Mouse (Mus musculus) brain, embryonic 14.5 days (tissue): ENCODE measurements around the gene Itih2.

Source experiments
- CTCF ChIP-seq: fragments of 200-500 bp; IDR thresholded peaks from 2 replicates; pipeline ENCODE4 v1.5.1; 2012; ENCODE audit warnings: inconsistent platforms, mild to moderate bottlenecking, moderate library complexity, borderline replicate concordance; ENCODE audit not compliant: insufficient read depth, insufficient read length; ENCODE audit errors: extremely low read depth
- POLR2A ChIP-seq: fragments of 200-500 bp; IDR thresholded peaks from 2 replicates; pipeline ENCODE4 v1.6.1; 2012; ENCODE audit warnings: mild to moderate bottlenecking, inconsistent platforms, borderline replicate concordance; ENCODE audit not compliant: poor library complexity, insufficient read depth, insufficient read length, severe bottlenecking; ENCODE audit errors: extremely low read depth

DNA sequence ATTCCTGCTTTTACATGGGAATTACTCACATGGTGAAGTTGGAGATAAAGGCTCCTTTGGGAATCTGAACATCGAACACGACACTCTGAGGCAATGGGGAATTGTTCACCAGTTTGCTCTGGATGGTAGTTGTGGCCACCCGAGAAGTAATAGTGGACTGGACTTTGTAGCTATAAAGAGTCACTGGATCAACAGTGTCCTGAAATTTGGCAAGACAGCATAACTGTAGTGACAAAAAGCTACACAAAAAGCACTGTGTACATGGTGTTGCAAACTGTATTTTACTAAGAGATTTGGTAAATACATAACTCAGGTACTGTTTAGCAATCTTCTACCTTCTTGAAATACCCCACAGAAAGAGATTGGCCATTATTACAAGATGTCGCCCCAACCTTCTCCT is 5.1 kb downstream of the Itih2 start:
- TF ChIP-seq CTCF (no peak), POLR2A (no peak)
